In genomic region chr7:113059211-113059966, GRCm38 (mm10) we compare ENCODE assay signal across 9 mouse cellular contexts.
DNase-seq lines count a peak whose midpoint lies in the region; ATAC-seq and TF ChIP-seq lines count a peak whose summit lies in the region.
"Had no signal": no experiment of that assay in that cellular context is flagged by ENCODE, and none has a peak within 500 bp of the region (broad histone marks: within the 10 kb centered on the region; RNA-seq: fewer than 3 reads in every experiment).

No protein-coding gene starts in this region.

- peaks cover 7% of the 10 kb centered on the region; the same call in 1 of the 2 replicates for H3K27me3 ChIP-seq in liver, embryonic 12.5 days (replicated peaks)
- peaks cover 8% of the 10 kb centered on the region for H3K27me3 ChIP-seq in heart, embryonic 11.5 days (ENCODE audit: control insufficient read depth, insufficient read depth, low read length)
- H3K27me3 ChIP-seq in lung, postnatal 0 days (replicated peaks; ENCODE audit: insufficient read depth, low read length), result no peaks in the 10 kb centered on the region
- H3K27me3 ChIP-seq in midbrain, embryonic 11.5 days (ENCODE audit: control insufficient read depth, insufficient read depth, low read length), result no peaks in the 10 kb centered on the region
- H3K27me3 ChIP-seq: Patski had no signal

- DNase-seq in liver, result peak; percentile 12
- peak; percentile 21 to 36 for DNase-seq in cerebellum, postnatal 36 days
- DNase-seq in kidney, postnatal 25 days, result peak; percentile 58 to 75
- peak; percentile 66 for DNase-seq in lung, postnatal 0 days (ENCODE audit: low spot score)
- peak; percentile 8 for DNase-seq in yolk sac, embryonic 10.5 days (ENCODE audit: low spot score)
- no peak for DNase-seq in midbrain, embryonic 11.5 days (ENCODE audit: low spot score, missing footprints)

- 50% methylated on average over 12 of the region's 12 CpGs for WGBS in liver, embryonic 12.5 days (ENCODE audit: insufficient replicate concordance)
- WGBS in heart, embryonic 11.5 days (ENCODE audit: insufficient replicate concordance), result 45% methylated on average over 12 of the region's 12 CpGs
- WGBS in lung, postnatal 0 days, result 13% methylated on average over 12 of the region's 12 CpGs
- WGBS in midbrain, embryonic 11.5 days, result 35% methylated on average over 12 of the region's 12 CpGs

- no peak for TF ChIP-seq EP300 in lung, postnatal 0 days (IDR thresholded peaks at IDR 0.05)

- no peaks in the 10 kb centered on the region for H3K9me3 ChIP-seq in liver, embryonic 12.5 days (replicated peaks)
- no peaks in the 10 kb centered on the region for H3K9me3 ChIP-seq in heart, embryonic 11.5 days (replicated peaks; ENCODE audit: control insufficient read depth, low read length)
- H3K9me3 ChIP-seq in lung, postnatal 0 days (ENCODE audit: low read length), result no peaks in the 10 kb centered on the region
- H3K9me3 ChIP-seq in midbrain, embryonic 11.5 days (ENCODE audit: control insufficient read depth, low read length), result no peaks in the 10 kb centered on the region

- ATAC-seq in liver, embryonic 12.5 days, result no peak
- ATAC-seq in heart, embryonic 11.5 days (replicated peaks; ENCODE audit: insufficient number of reproducible peaks, low FRiP score, low TSS enrichment), result peak; percentile 57; the same call in 1 of the 2 replicates
- ATAC-seq in lung, postnatal 0 days, result peak; percentile 55
- ATAC-seq in midbrain, embryonic 11.5 days (ENCODE audit: low FRiP score), result no peak
- ATAC-seq: Patski had no signal

- no peak overlapping the region for H3K4me3 ChIP-seq in liver, embryonic 12.5 days
- no peak overlapping the region for H3K4me3 ChIP-seq in heart, embryonic 11.5 days (ENCODE audit: low read depth, low read length)
- no peak overlapping the region for H3K4me3 ChIP-seq in lung, postnatal 0 days (ENCODE audit: low read depth, low read length)
- no peak overlapping the region for H3K4me3 ChIP-seq in midbrain, embryonic 11.5 days (ENCODE audit: low read depth, low read length)

- no peaks in the 10 kb centered on the region for H3K36me3 ChIP-seq in liver, embryonic 12.5 days
- H3K36me3 ChIP-seq in heart, embryonic 11.5 days (ENCODE audit: control insufficient read depth, insufficient read depth, low read length), result no peaks in the 10 kb centered on the region
- no peaks in the 10 kb centered on the region for H3K36me3 ChIP-seq in lung, postnatal 0 days (ENCODE audit: insufficient read depth, low read length)
- H3K36me3 ChIP-seq in midbrain, embryonic 11.5 days (ENCODE audit: control insufficient read depth, insufficient read depth, low read length), result no peaks in the 10 kb centered on the region

- TF ChIP-seq CTCF in lung, postnatal 0 days (IDR thresholded peaks at IDR 0.05), result no peak

- H3K4me1 ChIP-seq in liver, embryonic 12.5 days, result peaks cover 5% of the 10 kb centered on the region; the same call in 1 of the 2 replicates
- H3K4me1 ChIP-seq in heart, embryonic 11.5 days (ENCODE audit: control insufficient read depth, insufficient read depth, low read length), result peaks cover 10% of the 10 kb centered on the region
- peaks cover 13% of the 10 kb centered on the region for H3K4me1 ChIP-seq in lung, postnatal 0 days (ENCODE audit: insufficient read depth, low read depth, low read length)
- H3K4me1 ChIP-seq in midbrain, embryonic 11.5 days (ENCODE audit: control insufficient read depth, insufficient read depth, low read length), result 0 out of 2 replicates have a peak, but pooled peaks cover 2% of the 10 kb centered on the region

- H3K9ac ChIP-seq in liver, embryonic 12.5 days, result no peak overlapping the region
- no peak overlapping the region for H3K9ac ChIP-seq in heart, embryonic 11.5 days (ENCODE audit: low read depth, low read length)
- no peak overlapping the region for H3K9ac ChIP-seq in lung, postnatal 0 days (replicated peaks; ENCODE audit: low read depth)
- H3K9ac ChIP-seq in midbrain, embryonic 11.5 days (ENCODE audit: low read length), result no peak overlapping the region

- H3K27ac ChIP-seq in liver, embryonic 12.5 days, result no peak overlapping the region
- peak overlapping the region; percentile 70 for H3K27ac ChIP-seq in heart, embryonic 11.5 days (ENCODE audit: low read depth, low read length)
- peak overlapping the region; percentile 54; the same call in 1 of the 2 replicates for H3K27ac ChIP-seq in lung, postnatal 0 days (ENCODE audit: low read length)
- H3K27ac ChIP-seq in midbrain, embryonic 11.5 days (ENCODE audit: low read depth, low read length), result no peak overlapping the region

- no peak overlapping the region for H3K4me2 ChIP-seq in liver, embryonic 12.5 days
- no peak overlapping the region; the same call in none of the 2 replicates for H3K4me2 ChIP-seq in heart, embryonic 11.5 days
- H3K4me2 ChIP-seq in lung, postnatal 0 days (replicated peaks; ENCODE audit: low read depth, low read length), result peak overlapping the region; percentile 27; the same call in 1 of the 2 replicates
- H3K4me2 ChIP-seq in midbrain, embryonic 11.5 days, result no peak overlapping the region

Comparison
In these comparisons a context has a peak if more than half of its experiments do, and no peak if none do; other contexts are left out.
1. ATAC-seq: peak in heart, embryonic 11.5 days (single experiment) and lung, postnatal 0 days (single experiment); none in liver, embryonic 12.5 days (single experiment) and midbrain, embryonic 11.5 days (single experiment).
2. H3K27ac ChIP-seq: peak in heart, embryonic 11.5 days (single experiment) and lung, postnatal 0 days (single experiment); none in liver, embryonic 12.5 days (single experiment) and midbrain, embryonic 11.5 days (single experiment).